Mouse (Mus musculus) lung, adult 18-20 months (tissue): ENCODE measurements around the gene Tgm4.

Source experiments
- DNase-seq, 2 experiments: peaks; one replicate each; pipeline ENCODE4 v3.0.0; 2022; ENCODE audit warnings: mixed read lengths in 2 of 2

Gene Tgm4

GRCm38 (mm10) chr9:123109188-123109587 lies 74.7 kb downstream of the Tgm4 start:
- DNase-seq, result peak in 1 of 2 experiments; percentile 63

GRCm38 (mm10) chr9:123111751-123112221 lies 77.3 kb downstream of the Tgm4 start:
- DNase-seq, result no peak

DNA sequence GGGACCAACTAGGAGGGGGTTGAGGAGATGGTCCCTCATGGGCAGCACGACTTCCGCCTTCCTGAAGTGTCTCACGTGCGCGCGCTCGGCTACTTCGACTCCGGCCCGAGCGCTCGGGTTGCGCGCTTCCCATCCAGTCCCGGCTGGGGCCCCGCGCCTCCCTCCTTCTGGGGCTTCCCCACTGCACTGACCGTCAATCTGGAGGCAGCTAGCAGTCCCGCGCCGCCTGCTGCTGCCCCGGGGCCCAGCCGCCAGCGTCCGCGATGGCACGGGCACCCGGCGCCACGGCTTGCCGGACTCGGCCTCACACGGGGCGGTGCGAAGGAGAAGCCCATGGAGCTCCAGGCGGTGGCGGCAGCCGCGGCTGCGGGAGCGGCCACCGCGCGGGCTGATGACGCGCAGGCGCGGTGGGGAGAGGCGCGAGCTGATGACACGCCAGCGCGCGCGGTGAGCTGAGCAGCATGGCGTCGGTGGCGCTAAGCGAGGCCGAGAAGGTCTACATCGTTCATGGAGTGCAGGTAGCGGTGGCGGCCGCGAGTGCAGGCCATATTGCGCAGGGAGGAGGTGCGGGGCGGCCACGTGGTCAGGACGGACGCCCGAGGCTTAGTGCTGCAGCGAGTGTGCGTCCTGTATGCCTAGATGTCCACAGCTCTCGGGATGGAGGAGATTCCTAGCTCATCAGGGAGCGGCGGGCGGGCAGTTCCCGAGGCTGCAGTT lies 78.4 kb downstream of the Tgm4 start, which contains the start of the genes Zdhhc3 and Exosc7:
Gene Zdhhc3 (minus strand): TSS at position 401 of the 717 bp plus-strand sequence.
Gene Exosc7 (plus strand): TSS at position 411 of the 717 bp plus-strand sequence.
- DNase-seq, result peak; percentile 83

DNA sequence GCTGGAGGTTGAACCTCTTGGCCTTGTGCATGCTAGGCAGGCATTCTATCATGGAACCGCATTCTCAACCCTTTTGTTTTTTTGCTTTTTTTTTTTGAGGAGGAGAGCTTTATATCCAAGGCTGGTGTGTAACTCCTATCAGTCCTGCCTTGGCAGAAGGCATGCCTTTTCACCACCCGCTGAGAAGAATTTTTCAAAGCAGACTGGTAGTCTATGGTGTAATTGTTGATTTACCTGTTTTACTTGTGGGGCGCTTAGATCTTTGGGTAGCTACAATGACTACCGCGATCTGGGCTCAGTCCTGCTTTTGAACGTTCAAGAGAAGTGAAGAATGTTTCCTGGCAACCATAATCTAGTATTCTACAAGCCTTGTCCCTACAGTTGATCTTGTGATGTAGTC lies 79.4 kb downstream of the Tgm4 start:
- peak in 1 of 2 experiments; percentile 27 for DNase-seq

DNA sequence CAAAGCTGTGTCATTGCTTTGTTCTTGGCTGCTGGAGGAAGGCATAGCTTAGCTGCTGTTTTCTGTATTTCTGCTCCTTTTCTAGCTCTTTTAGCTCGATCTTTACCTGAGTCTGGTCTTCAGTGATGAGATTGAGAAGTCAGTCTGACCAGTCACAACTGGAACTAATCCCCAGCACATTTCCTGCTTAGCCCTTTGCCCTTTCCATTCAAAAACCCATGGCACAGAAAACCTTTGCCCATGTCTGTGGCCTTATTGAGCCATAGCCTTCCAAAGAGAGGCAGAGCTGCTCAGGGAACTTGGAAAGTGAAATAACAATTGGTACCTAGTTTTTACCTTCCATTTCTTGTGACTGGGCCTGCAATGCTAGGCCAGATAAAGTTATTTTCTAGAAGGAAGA lies 81.0 kb downstream of the Tgm4 start:
- no peak for DNase-seq
